Mouse (Mus musculus) forelimb bud, embryonic 11.5 days (tissue): ENCODE measurements around the gene Eral1.

ENCODE experiments used
- DNase-seq: peaks from one replicate; pipeline ENCODE4 v3.0.0-alpha.2; 2012; ENCODE audit warnings: low read depth, low spot score

Eral1 gene

DNA sequence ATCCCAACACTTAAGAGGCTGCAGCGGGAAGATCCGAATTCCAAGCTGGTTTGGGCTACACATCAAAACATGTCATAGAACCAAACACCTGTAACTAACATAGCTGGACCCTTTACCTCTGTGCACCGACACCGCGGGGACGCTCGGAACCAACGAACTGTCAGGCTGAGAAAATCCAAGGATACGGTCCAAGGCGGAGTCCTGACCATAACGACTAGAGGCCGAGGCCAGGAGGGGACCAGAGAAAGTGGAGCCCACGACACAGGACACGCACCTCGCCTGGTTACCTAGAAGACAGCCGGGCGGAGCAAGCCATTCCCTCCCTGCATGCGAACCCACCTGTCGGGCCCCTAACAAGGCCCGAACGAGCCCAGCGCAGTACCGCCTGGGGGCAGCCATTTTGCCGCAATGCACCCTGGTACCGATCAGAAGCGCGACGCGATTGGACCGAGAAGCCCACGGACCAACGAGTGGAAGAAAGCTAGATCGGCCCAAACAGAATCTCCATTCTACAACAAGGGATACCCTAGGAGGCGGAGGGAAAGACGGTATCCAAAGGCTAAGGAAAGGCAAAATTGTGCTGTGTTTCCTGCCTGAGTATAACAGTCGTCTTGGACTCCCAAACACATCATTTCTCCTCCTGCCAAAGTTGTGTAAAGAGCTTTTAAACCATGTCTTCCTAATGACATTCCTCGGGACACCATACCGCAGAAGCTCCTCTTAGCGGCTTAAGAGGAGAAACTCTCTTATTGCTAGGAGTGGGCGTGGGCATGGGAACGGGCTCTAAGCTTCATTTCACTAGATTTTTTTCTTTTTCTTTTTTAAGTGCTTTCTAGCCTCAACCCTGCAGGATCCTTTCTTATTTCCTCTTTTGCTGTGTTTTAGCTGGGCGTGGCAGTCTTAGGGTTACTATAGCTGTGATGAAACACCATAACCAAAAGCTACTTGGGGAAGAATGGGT is at the start of gene Eral1:
Gene Eral1, minus strand, starts transcription at position 423 of the 961 bp plus-strand sequence.
- DNase-seq, result peak; percentile 84

GRCm38 (mm10) chr11:78129458-78129857 is 49.3 kb upstream of the Eral1 start:
- no peak for DNase-seq

GRCm38 (mm10) chr11:78126739-78127138 is 46.6 kb upstream of the Eral1 start:
- DNase-seq, result no peak

GRCm38 (mm10) chr11:78125691-78126090 is 45.5 kb upstream of the Eral1 start:
- no peak for DNase-seq

GRCm38 (mm10) chr11:78123782-78124181 is 43.6 kb upstream of the Eral1 start:
- no peak for DNase-seq

- no peak for DNase-seq
Measured at GRCm38 (mm10) chr11:78122815-78123214, 42.6 kb upstream of the Eral1 start.

DNA sequence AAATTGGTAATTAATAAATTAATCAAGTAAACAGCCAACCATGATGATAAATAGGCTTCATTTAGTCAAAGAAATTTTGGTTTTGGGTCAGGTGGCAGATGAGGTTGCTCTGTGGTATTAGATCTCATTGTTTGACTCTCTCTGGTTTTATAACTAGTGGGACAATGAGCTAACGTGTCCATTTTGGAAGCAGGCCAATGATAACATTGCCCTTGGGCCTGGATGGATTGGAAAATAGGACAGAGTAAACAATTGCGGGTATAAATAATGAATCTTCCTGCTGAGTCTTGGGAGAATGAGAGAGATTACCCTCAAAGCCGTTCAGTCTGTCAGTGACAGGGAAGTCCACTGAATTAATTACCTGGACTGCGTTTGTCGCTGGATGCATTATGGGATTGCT is 41.0 kb upstream of the Eral1 start:
- no peak for DNase-seq

DNA sequence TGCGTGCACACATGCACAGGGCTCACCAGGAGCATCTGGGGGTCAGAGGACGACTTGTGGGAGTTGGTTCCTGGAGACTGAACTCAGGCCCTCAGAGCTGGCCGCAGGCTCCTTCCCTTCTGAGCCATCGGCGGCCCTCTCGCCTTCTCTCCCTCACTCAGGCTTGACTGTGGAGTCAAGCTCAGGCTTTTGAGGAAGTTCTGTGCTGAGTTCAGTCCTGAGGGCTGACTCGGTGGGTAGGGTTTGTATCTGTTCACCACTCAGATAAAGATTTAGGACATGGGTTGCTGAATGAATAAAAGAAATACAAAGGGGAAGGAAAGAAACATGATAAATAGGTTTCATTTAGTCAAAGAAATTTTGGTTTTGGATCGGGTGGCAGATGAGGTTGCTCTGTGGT is 39.7 kb upstream of the Eral1 start:
- no peak for DNase-seq

DNA sequence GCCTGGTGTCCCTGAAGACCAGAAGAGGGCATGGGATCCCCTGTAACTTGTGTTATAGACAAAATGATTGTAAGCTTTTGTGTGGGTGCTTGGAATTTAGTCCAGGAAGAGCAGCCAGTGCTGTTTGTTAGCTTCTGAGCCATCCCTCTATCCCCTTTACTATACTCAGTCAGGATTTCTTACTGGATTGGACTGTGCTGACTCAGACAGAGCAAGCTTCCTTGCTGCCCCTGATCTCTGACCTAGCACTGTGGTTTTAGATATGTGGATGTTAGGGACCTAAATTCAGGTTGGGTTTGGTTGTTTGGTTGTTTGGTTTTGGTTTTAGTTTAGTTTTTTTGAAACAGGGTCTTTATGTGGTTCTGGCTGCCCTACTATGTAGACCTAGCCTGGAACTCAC is 38.3 kb upstream of the Eral1 start:
- DNase-seq, result no peak

DNA sequence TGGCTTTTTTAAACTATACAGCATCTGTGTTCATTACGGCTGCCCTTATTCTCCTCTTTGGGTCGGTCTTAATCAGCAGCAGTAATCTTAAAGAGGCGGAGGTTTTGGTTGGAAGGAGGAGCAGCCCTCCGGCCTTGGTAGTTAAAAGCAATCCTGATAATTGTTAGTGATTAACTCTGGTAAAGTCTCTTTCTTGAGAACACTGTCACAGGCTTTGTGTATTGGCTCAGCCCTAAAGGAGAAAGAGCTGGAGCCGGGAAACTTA is 35.9 kb upstream of the Eral1 start:
- no peak for DNase-seq

DNA sequence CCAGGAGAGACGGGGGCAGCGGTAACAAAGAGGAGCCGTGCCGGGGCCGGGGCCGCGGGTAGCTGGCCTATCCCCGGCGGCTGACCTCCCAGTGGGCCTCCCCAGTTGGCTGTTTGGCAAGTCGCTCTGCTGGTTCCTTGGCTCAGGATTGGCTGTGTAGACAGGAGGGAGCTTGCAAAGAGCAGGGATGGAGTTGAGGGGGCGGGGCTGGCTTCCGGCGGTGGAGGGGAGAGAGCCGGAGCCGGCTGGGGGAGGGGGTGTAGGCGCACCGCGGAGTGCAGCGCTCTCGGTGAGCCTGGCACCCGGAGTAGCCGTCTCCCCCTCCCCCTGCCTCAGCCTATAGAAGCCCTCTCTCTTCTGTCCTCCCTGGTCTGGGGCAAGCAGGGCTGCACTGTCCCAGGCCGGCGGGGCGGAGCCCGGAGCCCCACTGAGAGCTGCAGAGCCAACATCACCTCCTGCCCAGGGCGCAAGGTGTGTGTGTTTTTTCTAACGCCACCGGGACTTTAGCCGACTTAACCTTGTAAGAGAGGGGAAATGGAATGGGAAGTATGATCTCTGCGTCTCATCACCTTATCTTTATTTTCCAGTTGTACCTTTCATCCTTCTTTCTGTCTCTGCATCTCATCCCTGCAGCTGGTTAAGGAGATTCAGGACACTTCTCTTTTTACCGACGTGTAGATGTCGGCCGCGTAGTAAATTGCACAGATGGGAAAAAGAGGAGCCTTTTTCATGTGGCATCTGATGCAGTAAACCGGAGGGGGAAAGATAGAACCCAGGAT is 35.4 kb upstream of the Eral1 start:
- DNase-seq, result peak; percentile 97

- DNase-seq, result no peak
Measured at GRCm38 (mm10) chr11:78114676-78115366, 34.6 kb upstream of the Eral1 start.

DNA sequence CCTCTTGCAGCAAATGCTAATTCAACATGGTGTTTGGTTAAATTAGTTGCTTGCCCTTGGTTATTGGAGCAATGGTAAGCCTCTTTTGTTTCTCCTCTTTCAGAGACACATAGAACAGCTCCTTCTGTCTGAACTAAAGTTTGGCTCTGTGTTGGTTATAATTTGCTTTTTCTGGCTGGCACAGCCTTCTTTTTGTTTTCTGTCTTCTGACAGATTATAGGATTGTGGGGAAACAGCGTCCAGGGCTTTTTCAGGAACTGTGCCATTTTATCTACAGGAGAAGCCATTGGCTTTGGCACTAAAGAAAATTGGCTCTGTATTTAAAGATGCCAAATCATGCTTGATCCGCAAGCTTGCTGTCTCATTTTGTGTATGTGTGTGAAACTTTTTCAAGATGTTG is 33.4 kb upstream of the Eral1 start:
- no peak for DNase-seq

DNA sequence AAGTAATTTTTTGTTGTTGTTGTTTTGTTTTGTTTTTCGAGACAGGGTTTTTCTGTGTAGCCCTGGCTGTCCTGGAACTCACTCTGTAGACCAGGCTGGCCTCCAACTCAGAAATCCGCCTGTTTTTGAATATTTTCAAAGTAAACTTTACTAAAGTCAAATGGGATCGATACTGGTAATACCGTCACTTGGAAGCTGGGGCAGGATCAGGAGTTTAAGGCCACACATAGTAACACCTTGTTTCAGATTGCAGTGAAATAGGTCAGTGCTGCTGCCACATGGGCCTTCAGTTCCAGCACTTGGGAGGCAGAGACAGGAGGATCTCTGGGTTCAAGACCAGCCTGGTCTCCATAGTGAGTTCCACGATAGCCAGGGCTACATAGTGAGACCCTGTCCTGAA is 24.3 kb upstream of the Eral1 start:
- DNase-seq, result no peak

GRCm38 (mm10) chr11:78102958-78103747 is 23.0 kb upstream of the Eral1 start:
- DNase-seq, result no peak

GRCm38 (mm10) chr11:78102142-78102541 is 22.0 kb upstream of the Eral1 start:
- DNase-seq, result no peak

- DNase-seq, result no peak
Measured at GRCm38 (mm10) chr11:78100746-78101145, 20.6 kb upstream of the Eral1 start.

- DNase-seq, result no peak
Measured at GRCm38 (mm10) chr11:78097077-78097476, 16.9 kb upstream of the Eral1 start.

- no peak for DNase-seq
Measured at GRCm38 (mm10) chr11:78095144-78095516, 14.9 kb upstream of the Eral1 start.

DNA sequence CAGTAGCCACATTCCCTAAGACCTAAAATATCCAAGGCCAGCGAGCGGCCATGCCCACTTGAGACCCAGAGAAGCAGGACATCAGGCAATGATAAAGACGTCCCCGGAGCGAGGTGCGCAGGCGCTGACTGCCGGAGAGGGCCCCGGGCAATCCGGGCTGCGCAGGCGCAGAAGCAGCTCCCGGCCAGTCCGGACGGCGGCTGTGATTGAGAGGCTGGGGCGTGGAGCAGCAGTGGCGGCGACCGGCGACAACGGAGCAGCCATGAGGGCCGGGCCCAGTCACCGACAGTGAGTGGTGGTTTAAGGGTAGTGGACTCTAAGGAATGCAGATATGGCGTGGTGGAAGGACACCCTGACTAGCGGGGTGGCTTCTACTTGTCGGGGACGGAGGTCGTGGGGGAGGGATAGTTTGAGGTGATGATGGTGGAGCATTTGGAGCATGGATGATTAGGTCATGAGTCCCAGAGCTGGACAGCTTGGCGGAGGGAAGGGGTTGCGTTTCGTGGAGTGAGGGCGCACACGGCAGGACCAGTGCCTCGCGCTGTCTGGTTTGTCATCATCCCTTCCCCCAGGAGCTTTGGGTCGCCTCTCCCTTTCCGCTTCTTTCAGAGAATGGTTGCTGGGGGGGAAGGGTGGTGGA is 14.4 kb upstream of the Eral1 start, which contains the start of gene Fam222b:
Gene Fam222b, plus strand, starts transcription at position 157 of the 640 bp plus-strand sequence.
- DNase-seq, result peak; percentile 92

DNA sequence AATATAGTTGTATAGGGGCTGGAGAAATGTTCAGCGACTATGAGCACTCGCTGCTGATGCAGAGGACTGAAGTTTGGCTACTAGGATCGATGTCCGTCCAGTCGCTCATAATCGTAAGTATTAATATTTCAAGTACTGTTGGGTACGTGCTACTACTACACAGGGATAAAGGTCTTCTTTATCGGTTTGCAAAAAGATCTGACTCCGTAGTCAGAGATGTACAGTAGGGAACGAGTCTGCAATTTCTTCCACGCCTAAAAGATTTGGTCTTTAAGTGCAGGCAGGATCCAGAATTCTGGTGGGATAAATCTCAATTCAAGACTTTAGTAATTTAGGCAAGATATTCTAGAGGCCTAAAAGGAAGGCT is 13.9 kb upstream of the Eral1 start:
- DNase-seq, result no peak
